ENCODE assay signal across 16 mouse cellular contexts in genomic region chr9:121969841-121970381, GRCm38 (mm10). TPM values are rescaled to one million over a fixed set of nuclear protein-coding genes. Genes with fewer than 3 reads are reported as not detected.
DNase-seq lines count a peak whose midpoint lies in the region; ATAC-seq and TF ChIP-seq lines count a peak whose summit lies in the region.
"Had no signal": no experiment of that assay in that cellular context is flagged by ENCODE, and none has a peak within 500 bp of the region (broad histone marks: within the 10 kb centered on the region; RNA-seq: fewer than 3 reads in every experiment).

No protein-coding gene starts in this region.

- WGBS in heart, embryonic 11.5 days (ENCODE audit: insufficient replicate concordance): 57% methylated on average over 5 of the region's 5 CpGs
- WGBS in hindbrain, postnatal 0 days: 37% methylated on average over 5 of the region's 5 CpGs

- no peak for TF ChIP-seq CTCF in hindbrain, postnatal 0 days (IDR thresholded peaks at IDR 0.05; ENCODE audit: low read depth)

- no peak overlapping the region for H3K9ac ChIP-seq in heart, embryonic 11.5 days (ENCODE audit: low read depth, low read length)
- no peak overlapping the region for H3K9ac ChIP-seq in hindbrain, postnatal 0 days (replicated peaks; ENCODE audit: low read length)
- H3K9ac ChIP-seq: heart, embryonic 12.5 days; liver, embryonic 13.5 days had no signal

- no peaks in the 10 kb centered on the region for H3K36me3 ChIP-seq in heart, embryonic 11.5 days (ENCODE audit: control insufficient read depth, insufficient read depth, low read length)
- H3K36me3 ChIP-seq in hindbrain, postnatal 0 days (ENCODE audit: insufficient read depth, low read length): no peaks in the 10 kb centered on the region
- H3K36me3 ChIP-seq: heart, embryonic 12.5 days; liver, embryonic 13.5 days had no signal

- no peaks in the 10 kb centered on the region for H3K9me3 ChIP-seq in heart, embryonic 11.5 days (replicated peaks; ENCODE audit: control insufficient read depth, low read length)
- H3K9me3 ChIP-seq in hindbrain, postnatal 0 days (ENCODE audit: low read length): no peaks in the 10 kb centered on the region
- H3K9me3 ChIP-seq: heart, embryonic 12.5 days; liver, embryonic 13.5 days had no signal

- H3K4me2 ChIP-seq in heart, embryonic 11.5 days: no peak overlapping the region
- no peak overlapping the region for H3K4me2 ChIP-seq in hindbrain, postnatal 0 days (ENCODE audit: low read depth, low read length)
- H3K4me2 ChIP-seq: heart, embryonic 12.5 days; liver, embryonic 13.5 days had no signal

- DNase-seq in heart, postnatal 4 days: peak; percentile 16
- DNase-seq in adipocyte (ENCODE audit: low spot score): peak; percentile 70
- peak; percentile 51 to 64 for DNase-seq in adrenal gland, postnatal 36 days
- peak; percentile 22 for DNase-seq in hindbrain, postnatal 0 days (ENCODE audit: low spot score)
- no peak for DNase-seq in right cerebral cortex, postnatal 25 days
- DNase-seq in frontal cortex, postnatal 14 days (ENCODE audit: low spot score in 2 of 2): no peak
- DNase-seq: kidney, postnatal 14 days; layer of hippocampus, postnatal 36 days; liver, embryonic 13.5 days; thymus, adult 18-20 months had no signal

- no peaks in the 10 kb centered on the region for H3K4me1 ChIP-seq in heart, embryonic 11.5 days (ENCODE audit: control insufficient read depth, insufficient read depth, low read length)
- H3K4me1 ChIP-seq in hindbrain, postnatal 0 days (ENCODE audit: insufficient read depth, low read length): peaks cover 6% of the 10 kb centered on the region; the same call in 1 of the 2 replicates
- H3K4me1 ChIP-seq: heart, embryonic 12.5 days; liver, embryonic 13.5 days had no signal

- no peak overlapping the region for H3K27ac ChIP-seq in heart, embryonic 11.5 days (ENCODE audit: low read depth, low read length)
- H3K27ac ChIP-seq in hindbrain, postnatal 0 days: peak overlapping the region; percentile 78
- H3K27ac ChIP-seq: liver, embryonic 13.5 days had no signal

- H3K27me3 ChIP-seq in heart, embryonic 11.5 days (ENCODE audit: control insufficient read depth, insufficient read depth, low read length): no peaks in the 10 kb centered on the region
- H3K27me3 ChIP-seq in hindbrain, postnatal 0 days (ENCODE audit: insufficient read depth, low read length): no peaks in the 10 kb centered on the region
- H3K27me3 ChIP-seq: heart, embryonic 12.5 days; liver, embryonic 13.5 days had no signal

- H3K4me3 ChIP-seq in heart, embryonic 11.5 days (ENCODE audit: low read depth, low read length): no peak overlapping the region
- H3K4me3 ChIP-seq in hindbrain, postnatal 0 days (ENCODE audit: low read length): no peak overlapping the region
- H3K4me3 ChIP-seq: heart, embryonic 12.5 days; liver, embryonic 13.5 days had no signal

- no peak for ATAC-seq in heart, embryonic 11.5 days (replicated peaks; ENCODE audit: insufficient number of reproducible peaks, low FRiP score, low TSS enrichment)
- peak; percentile 53; the same call in 1 of the 2 replicates for ATAC-seq in hindbrain, postnatal 0 days

RNA-seq across cellular contexts. Expression of gene Fam198a, which starts 19.1 kb away (rescaled TPM):
- under 1 TPM; 0.77 to 0.79 TPM for total RNA-seq in heart, postnatal 4 days (2021)
- 0.35 and 0.44 TPM in 2 replicates for polyA plus RNA-seq in heart, embryonic 11.5 days (2014; fragmentation: Nextera tagmentation; extraction: Ambion mirVana)
- total RNA-seq in adrenal gland, postnatal 36 days (2021): 1 to 10 TPM; 1.4 to 1.5 TPM
- total RNA-seq in hindbrain, postnatal 0 days (2014; rRNA removed): 5.8 and 7.5 TPM in 2 replicates
- 2.1 TPM in 2 replicates for polyA plus RNA-seq in hindbrain, postnatal 0 days (2015; fragmentation: Nextera tagmentation; extraction: Ambion mirVana)
- total RNA-seq: common myeloid progenitor, adult 5-6 weeks; monocyte, adult 5-6 weeks had no signal

RNA-seq across cellular contexts. Expression of gene Pomgnt2, which starts 27.0 kb away (rescaled TPM):
- 1 to 10 TPM; 7.8 to 7.9 TPM for total RNA-seq in heart, postnatal 4 days (2021)
- polyA plus RNA-seq in heart, embryonic 11.5 days (2014; fragmentation: Nextera tagmentation; extraction: Ambion mirVana): 8.8 and 10.6 TPM in 2 replicates
- 10 to 100 TPM; 17.0 to 20.7 TPM for total RNA-seq in adrenal gland, postnatal 36 days (2021)
- total RNA-seq in hindbrain, postnatal 0 days (2014; rRNA removed): 106 and 264 TPM in 2 replicates
- polyA plus RNA-seq in hindbrain, postnatal 0 days (2015; fragmentation: Nextera tagmentation; extraction: Ambion mirVana): 33.0 and 33.2 TPM in 2 replicates
- total RNA-seq: monocyte, adult 5-6 weeks had no signal

RNA-seq across cellular contexts. Expression of gene Cyp8b1, which starts 53.8 kb away (rescaled TPM):
- not detected for total RNA-seq in heart, postnatal 4 days (2021)
- not detected in 2 replicates for polyA plus RNA-seq in heart, embryonic 11.5 days (2014; fragmentation: Nextera tagmentation; extraction: Ambion mirVana)
- under 1 TPM; 0.26 to 0.30 TPM for total RNA-seq in adrenal gland, postnatal 36 days (2021)
- not detected in 2 replicates for total RNA-seq in hindbrain, postnatal 0 days (2014; rRNA removed)
- not detected in 2 replicates for polyA plus RNA-seq in hindbrain, postnatal 0 days (2015; fragmentation: Nextera tagmentation; extraction: Ambion mirVana)
- total RNA-seq: common myeloid progenitor, adult 5-6 weeks; layer of hippocampus, postnatal 36 days; monocyte, adult 5-6 weeks had no signal
- polyA plus RNA-seq: forebrain, embryonic 11.5 days; heart, embryonic 12.5 days; intestine, embryonic 14.5 days had no signal

Comparison
In these comparisons a context has a peak if more than half of its experiments do, and no peak if none do; other contexts are left out.
1. DNase-seq: peak in heart, postnatal 4 days (single experiment), adipocyte (single experiment), adrenal gland, postnatal 36 days (2 of 2) and hindbrain, postnatal 0 days (single experiment); none in right cerebral cortex, postnatal 25 days (single experiment) and frontal cortex, postnatal 14 days (0 of 2).